Mouse (Mus musculus) midbrain, embryonic 15.5 days (tissue): ENCODE data around the gene Vmn1r54. TPM values are rescaled to one million over a fixed set of nuclear protein-coding genes. Genes with fewer than 3 reads are reported as not detected.

ENCODE experiments used
- ATAC-seq: fragments of 200-750 bp; cut with Nextera tagmentation; replicated peaks from 2 replicates; pipeline ENCODE4 v1.8.0; 2017; ENCODE audit warnings: moderate TSS enrichment
- H3K27ac ChIP-seq: fragments of 300-500 bp; sonication (generic); 2 replicates; pipeline ENCODE4 v1.5.1; 2015; ENCODE audit warnings: mild to moderate bottlenecking, inconsistent platforms
- H3K27me3 ChIP-seq: fragments of 300-500 bp; sonication (generic); replicated peaks from 2 replicates; pipeline ENCODE4 v1.6.1; 2015; ENCODE audit warnings: inconsistent platforms
- H3K36me3 ChIP-seq: fragments of 300-500 bp; sonication (generic); replicated peaks from 2 replicates; pipeline ENCODE4 v1.6.1; 2015; ENCODE audit warnings: inconsistent platforms
- H3K4me1 ChIP-seq: fragments of 300-500 bp; sonication (generic); 2 replicates; pipeline ENCODE4 v1.6.1; 2015; ENCODE audit warnings: inconsistent platforms
- H3K4me2 ChIP-seq: fragments of 300-500 bp; sonication (generic); 2 replicates; pipeline ENCODE4 v1.6.1; 2015; ENCODE audit warnings: inconsistent platforms, mild to moderate bottlenecking, moderate library complexity
- H3K4me3 ChIP-seq: fragments of 300-500 bp; sonication (generic); 2 replicates; pipeline ENCODE4 v1.5.1; 2015; ENCODE audit warnings: mild to moderate bottlenecking, inconsistent platforms
- H3K9ac ChIP-seq: fragments of 300-500 bp; sonication (generic); 2 replicates; pipeline ENCODE4 v1.6.1; 2015; ENCODE audit warnings: mild to moderate bottlenecking, inconsistent platforms
- H3K9me3 ChIP-seq: fragments of 300-500 bp; sonication (generic); 2 replicates; pipeline ENCODE4 v1.6.1; 2016; ENCODE audit warnings: inconsistent platforms
- WGBS: fragments of 180-500 bp; shearing (Covaris S2); methylation state at CpG from one replicate; pipeline ENCODE4 v1.1.7; 2015; ENCODE audit warnings: mixed read lengths; 5-methylcytosine and 5-hydroxymethylcytosine counted together
- polyA plus RNA-seq: library from polyadenylated mRNA; unstranded; fragments of >200 nt; fragmentation: Nextera tagmentation; extraction: Ambion mirVana; gene quantifications from 2 replicates; pipeline ENCODE4 v1.2.1, GENCODE M21; 2015

Gene Vmn1r54
- polyA plus RNA-seq, 1 experiment from 2014 or later: not detected

DNA sequence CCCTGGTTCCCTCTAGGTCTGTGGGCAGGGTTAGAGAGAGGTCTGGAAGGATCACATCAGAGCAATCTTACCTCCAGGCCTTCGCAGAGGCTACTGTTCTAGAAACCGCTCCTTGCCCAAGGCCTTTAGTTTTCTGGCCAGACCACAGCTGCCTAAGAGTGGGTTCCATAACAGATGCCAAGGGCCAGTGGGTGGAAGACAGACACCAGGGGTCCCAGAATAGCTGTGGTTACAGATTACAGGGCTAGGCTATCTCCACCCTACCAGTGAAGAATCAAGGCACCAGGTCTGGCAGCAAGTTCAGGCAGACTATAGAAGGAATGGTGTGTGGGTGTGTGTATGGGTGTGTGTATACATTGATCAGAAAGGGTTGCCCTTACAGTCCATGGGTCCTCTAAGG, 72.9 kb downstream of the Vmn1r54 start:
- WGBS: 93% methylated on average over 2 of the region's 2 CpGs
- ATAC-seq: no peak
- H3K27ac ChIP-seq: no peak overlapping the region
- H3K4me2 ChIP-seq: no peak overlapping the region
- H3K4me1 ChIP-seq: no peaks in the 10 kb centered on the region
- H3K9ac ChIP-seq: no peak overlapping the region
- H3K4me3 ChIP-seq: no peak overlapping the region
- no peaks in the 10 kb centered on the region for H3K27me3 ChIP-seq
- H3K9me3 ChIP-seq: no peaks in the 10 kb centered on the region
- H3K36me3 ChIP-seq: no peaks in the 10 kb centered on the region

DNA sequence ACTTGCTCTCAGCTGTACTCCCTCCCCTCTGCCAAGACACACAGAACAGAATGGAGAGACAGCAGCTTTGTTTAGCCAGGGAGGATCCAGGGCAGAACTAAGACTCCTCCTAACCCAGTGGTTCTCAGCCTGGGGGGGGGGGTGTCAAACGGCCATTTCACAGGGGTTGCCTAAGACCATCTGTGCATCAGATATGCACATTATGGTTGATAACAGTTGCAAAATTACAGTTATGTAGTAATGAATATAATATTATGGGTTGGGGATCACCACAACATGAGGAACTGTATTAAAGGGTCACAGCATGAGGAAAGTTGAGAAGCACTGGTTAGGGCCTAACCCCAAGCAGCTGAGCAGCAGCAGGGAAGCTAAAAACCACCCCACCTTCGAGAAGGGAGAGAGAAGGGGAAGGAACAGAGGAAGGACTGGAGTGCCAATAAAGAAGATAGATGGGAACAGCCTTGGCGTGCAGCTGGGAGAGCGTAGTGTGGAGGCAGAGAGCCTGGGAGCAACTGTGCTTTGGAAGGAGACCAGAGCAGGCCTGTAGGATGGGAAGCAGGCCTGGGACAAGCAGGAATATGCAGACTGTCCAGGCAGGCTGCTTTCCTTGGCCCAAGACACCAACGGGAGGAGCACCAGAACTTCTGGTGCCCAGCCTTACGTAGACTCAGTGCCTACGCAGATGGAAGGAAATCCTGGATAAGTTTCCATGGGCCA, 73.5 kb downstream of the Vmn1r54 start:
- 77% methylated on average over 7 of the region's 7 CpGs for whole genome bisulfite sequencing
- Histone ChIP-seq H3K27ac (no peak overlapping the region), H3K27me3 (no peaks in the 10 kb centered on the region), H3K36me3 (no peaks in the 10 kb centered on the region), H3K9ac (no peak overlapping the region), H3K9me3 (no peaks in the 10 kb centered on the region), H3K4me2 (no peak overlapping the region), H3K4me1 (no peaks in the 10 kb centered on the region), H3K4me3 (no peak overlapping the region)
- no peak for ATAC-seq

DNA sequence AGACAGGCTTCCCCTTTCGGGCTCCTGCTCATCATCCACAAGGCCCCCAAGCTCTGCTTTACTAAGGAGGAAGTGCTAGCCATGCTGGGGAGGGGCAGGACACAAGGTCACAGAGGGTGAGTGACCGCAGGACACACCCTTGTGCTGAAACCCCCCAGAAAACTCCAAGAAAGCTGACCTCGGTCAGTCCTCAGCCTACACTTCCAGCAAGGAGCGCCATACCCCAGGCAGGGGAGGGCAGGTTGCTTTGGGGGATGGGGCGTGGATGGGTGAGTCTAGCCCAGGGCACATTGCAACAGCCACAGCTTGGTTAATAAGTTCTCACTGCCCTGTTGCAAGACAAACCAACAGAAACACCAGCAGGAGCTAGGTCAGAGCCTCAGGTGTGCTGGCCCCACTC, 74.3 kb downstream of the Vmn1r54 start:
- H3K27ac ChIP-seq: no peak overlapping the region
- peaks cover 4% of the 10 kb centered on the region; the same call in 1 of the 2 replicates for H3K4me1 ChIP-seq
- no peak for ATAC-seq
- H3K9ac ChIP-seq: no peak overlapping the region
- no peaks in the 10 kb centered on the region for H3K9me3 ChIP-seq
- H3K4me3 ChIP-seq: no peak overlapping the region
- WGBS: 92% methylated on average over 5 of the region's 5 CpGs
- H3K36me3 ChIP-seq: no peaks in the 10 kb centered on the region
- H3K27me3 ChIP-seq: no peaks in the 10 kb centered on the region
- H3K4me2 ChIP-seq: no peak overlapping the region

Other genes starting within 250 kb of the Vmn1r54 start
- gene Vmn1r47, start 230.2 kb upstream of the Vmn1r54 start, polyA plus RNA-seq: not detected in 2 replicates
- not detected in 2 replicates for gene Vmn1r48, start 209.5 kb upstream of the Vmn1r54 start, polyA plus RNA-seq
- not detected in 2 replicates for gene Vmn1r49, start 167.8 kb upstream of the Vmn1r54 start, polyA plus RNA-seq
- not detected in 2 replicates for gene Vmn1r50, start 144.9 kb upstream of the Vmn1r54 start, polyA plus RNA-seq
- 0.06 TPM in 1 of 2 replicates, not detected in the other for gene Vmn1r51, start 123.7 kb upstream of the Vmn1r54 start, polyA plus RNA-seq
- gene Vmn1r52, start 71.5 kb upstream of the Vmn1r54 start, polyA plus RNA-seq: not detected in 2 replicates
- not detected in 2 replicates for gene V1ra8, start 43.5 kb upstream of the Vmn1r54 start, polyA plus RNA-seq
- gene Vmn1r53, start 21.9 kb upstream of the Vmn1r54 start, polyA plus RNA-seq: not detected in 2 replicates
- gene BC048671, start 54.9 kb downstream of the Vmn1r54 start, polyA plus RNA-seq: not detected in 2 replicates
- gene Chst13, start 78.9 kb downstream of the Vmn1r54 start, polyA plus RNA-seq: not detected in 2 replicates
- gene Uroc1, start 87.0 kb downstream of the Vmn1r54 start, polyA plus RNA-seq: not detected in 2 replicates
- 11.6 and 12.7 TPM in 2 replicates for gene Zxdc, start 123.2 kb downstream of the Vmn1r54 start, polyA plus RNA-seq
- 7.8 and 8.1 TPM in 2 replicates for gene Cfap100, start 182.5 kb downstream of the Vmn1r54 start, polyA plus RNA-seq
- gene Klf15, start 216.3 kb downstream of the Vmn1r54 start, polyA plus RNA-seq: 13.6 and 15.5 TPM in 2 replicates
- 49.9 and 58.7 TPM in 2 replicates for gene Aldh1l1, start 240.1 kb downstream of the Vmn1r54 start, polyA plus RNA-seq